Mouse (Mus musculus): Measurements from ENCODE around the gene Stag2.

The Stag2 gene

GRCm38 (mm10) chrX:42215742-42216141, 66.6 kb downstream of the Stag2 start:
- no peak for DNase-seq (ENCODE audit: low spot score)

GRCm38 (mm10) chrX:42250342-42250741, 101.2 kb downstream of the Stag2 start:
- no peak for DNase-seq (ENCODE audit: low spot score)

- no peak for DNase-seq (ENCODE audit: low spot score)
Observed at GRCm38 (mm10) chrX:42272713-42273112, 123.6 kb downstream of the Stag2 start.

GRCm38 (mm10) chrX:42290215-42290614, 141.1 kb downstream of the Stag2 start:
- DNase-seq (ENCODE audit: low spot score): no peak

- DNase-seq (ENCODE audit: low spot score): no peak
Observed at GRCm38 (mm10) chrX:42315231-42315630, 166.1 kb downstream of the Stag2 start.

- no peak for DNase-seq (ENCODE audit: low spot score)
Observed at GRCm38 (mm10) chrX:42320424-42320823, 171.3 kb downstream of the Stag2 start.

GRCm38 (mm10) chrX:42321200-42321773, 172.2 kb downstream of the Stag2 start:
- no peak for DNase-seq (ENCODE audit: low spot score)

GRCm38 (mm10) chrX:42324848-42325247, 175.7 kb downstream of the Stag2 start:
- no peak for DNase-seq (ENCODE audit: low spot score)
